Comparison of ENCODE assay signal across 18 mouse cellular contexts in the genomic region with DNA sequence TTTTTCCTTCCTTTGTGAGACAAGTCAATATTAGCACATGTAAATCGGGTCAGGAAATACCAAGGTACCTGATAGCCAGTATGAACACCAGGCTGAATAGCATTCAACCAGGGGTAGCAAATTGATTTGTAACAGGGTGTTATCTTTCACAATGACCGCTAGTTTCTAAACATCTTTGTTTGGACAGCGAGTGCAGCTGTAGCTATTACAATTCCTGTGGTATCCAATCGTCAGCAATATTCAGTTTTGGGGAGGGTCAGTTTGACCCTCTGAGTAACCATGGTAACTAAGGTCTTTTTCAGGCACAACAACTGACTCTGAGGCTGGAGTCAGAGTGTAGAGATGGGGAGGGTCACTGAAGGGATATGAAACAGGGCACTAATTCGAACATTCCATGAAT. TPM values are rescaled to one million over a fixed set of nuclear protein-coding genes. Genes with fewer than 3 reads are reported as not detected.
DNase-seq lines count a peak whose midpoint lies in the region; ATAC-seq and TF ChIP-seq lines count a peak whose summit lies in the region.
"Had no signal": no experiment of that assay in that cellular context is flagged by ENCODE, and none has a peak within 500 bp of the region (broad histone marks: within the 10 kb centered on the region; RNA-seq: fewer than 3 reads in every experiment).

No protein-coding gene starts in this region.

- no peak overlapping the region for H3K4me2 ChIP-seq in midbrain, embryonic 11.5 days
- no peak overlapping the region for H3K4me2 ChIP-seq in midbrain, postnatal 0 days (ENCODE audit: low read depth, low read length, poor library complexity, severe bottlenecking)
- H3K4me2 ChIP-seq in intestine, embryonic 15.5 days (replicated peaks) = no peak overlapping the region
- H3K4me2 ChIP-seq: forebrain, embryonic 13.5 days; heart, embryonic 12.5 days had no signal

- peaks cover 5% of the 10 kb centered on the region for H3K9me3 ChIP-seq in midbrain, embryonic 11.5 days (ENCODE audit: control insufficient read depth, low read length)
- no peaks in the 10 kb centered on the region; the same call in 1 of the 2 replicates for H3K9me3 ChIP-seq in midbrain, postnatal 0 days (ENCODE audit: low read length)
- no peaks in the 10 kb centered on the region for H3K9me3 ChIP-seq in intestine, embryonic 15.5 days

- 30% methylated on average over 5 of the region's 5 CpGs for WGBS in midbrain, embryonic 11.5 days
- 19% methylated on average over 5 of the region's 5 CpGs for WGBS in midbrain, postnatal 0 days
- WGBS in intestine, embryonic 15.5 days = 52% methylated on average over 5 of the region's 5 CpGs

- H3K27me3 ChIP-seq in midbrain, embryonic 11.5 days (ENCODE audit: control insufficient read depth, insufficient read depth, low read length) = no peaks in the 10 kb centered on the region
- H3K27me3 ChIP-seq in midbrain, postnatal 0 days (ENCODE audit: insufficient read depth, low read length) = no peaks in the 10 kb centered on the region
- no peaks in the 10 kb centered on the region for H3K27me3 ChIP-seq in intestine, embryonic 15.5 days (replicated peaks)
- H3K27me3 ChIP-seq: forebrain, embryonic 13.5 days had no signal

- no peaks in the 10 kb centered on the region for H3K36me3 ChIP-seq in midbrain, embryonic 11.5 days (ENCODE audit: control insufficient read depth, insufficient read depth, low read length)
- H3K36me3 ChIP-seq in midbrain, postnatal 0 days (ENCODE audit: insufficient read depth, low read length) = no peaks in the 10 kb centered on the region
- H3K36me3 ChIP-seq in intestine, embryonic 15.5 days = no peaks in the 10 kb centered on the region
- H3K36me3 ChIP-seq: heart, embryonic 12.5 days had no signal

- TF ChIP-seq CTCF in midbrain, postnatal 0 days (IDR thresholded peaks at IDR 0.05) = no peak

- peaks cover 3% of the 10 kb centered on the region for H3K4me1 ChIP-seq in midbrain, embryonic 11.5 days (ENCODE audit: control insufficient read depth, insufficient read depth, low read length)
- no peaks in the 10 kb centered on the region for H3K4me1 ChIP-seq in midbrain, postnatal 0 days (ENCODE audit: insufficient read depth, low read length)
- no peaks in the 10 kb centered on the region for H3K4me1 ChIP-seq in intestine, embryonic 15.5 days (replicated peaks)
- H3K4me1 ChIP-seq: forebrain, embryonic 13.5 days had no signal

- intact Hi-C loops in heart, postnatal 14 days (cut with DNase I) = no loop called here

- no peak overlapping the region for H3K9ac ChIP-seq in midbrain, embryonic 11.5 days (ENCODE audit: low read length)
- no peak overlapping the region for H3K9ac ChIP-seq in midbrain, postnatal 0 days (replicated peaks; ENCODE audit: low read length, poor library complexity, severe bottlenecking)
- no peak overlapping the region for H3K9ac ChIP-seq in intestine, embryonic 15.5 days
- H3K9ac ChIP-seq: forebrain, embryonic 13.5 days; forebrain, postnatal 0 days; heart, embryonic 12.5 days had no signal

- H3K4me3 ChIP-seq in midbrain, embryonic 11.5 days (ENCODE audit: low read depth, low read length) = no peak overlapping the region
- H3K4me3 ChIP-seq in midbrain, postnatal 0 days (ENCODE audit: low read depth, low read length) = no peak overlapping the region
- H3K4me3 ChIP-seq in intestine, embryonic 15.5 days (replicated peaks) = no peak overlapping the region
- H3K4me3 ChIP-seq: forebrain, embryonic 13.5 days; heart, embryonic 12.5 days had no signal

- ATAC-seq in midbrain, embryonic 11.5 days (ENCODE audit: low FRiP score) = peak; percentile 81
- ATAC-seq in midbrain, postnatal 0 days (ENCODE audit: low FRiP score) = no peak
- ATAC-seq in intestine, embryonic 15.5 days = no peak
- ATAC-seq: forebrain, embryonic 13.5 days; forebrain, postnatal 0 days; hindbrain, postnatal 0 days had no signal

- no peak overlapping the region for H3K27ac ChIP-seq in midbrain, embryonic 11.5 days (ENCODE audit: low read depth, low read length)
- no peak overlapping the region for H3K27ac ChIP-seq in midbrain, postnatal 0 days (ENCODE audit: low read depth, low read length)
- H3K27ac ChIP-seq in intestine, embryonic 15.5 days = no peak overlapping the region
- H3K27ac ChIP-seq: forebrain, embryonic 13.5 days; hindbrain, postnatal 0 days had no signal

- peak; percentile 61 for DNase-seq in heart, adult 11 months
- no peak for DNase-seq in heart, postnatal 14 days
- DNase-seq in midbrain, embryonic 11.5 days (ENCODE audit: low spot score, missing footprints) = peak; percentile 85
- DNase-seq in midbrain, postnatal 0 days (ENCODE audit: low spot score) = no peak
- DNase-seq in embryo, embryonic 10 days (ENCODE audit: low spot score) = peak; percentile 39
- peak; percentile 20 for DNase-seq in embryo, embryonic 9.5 days (ENCODE audit: extremely low spot score)
- DNase-seq: adrenal gland, postnatal 14 days; cerebellum, adult 11-12 months; cerebellum, adult 9-10 months; cerebellum, postnatal 25 days; forebrain, postnatal 0 days; gastrocnemius, postnatal 14 days; heart, postnatal 36 days had no signal

RNA-seq across cellular contexts. Expression of gene Pthlh, which starts 15.3 kb away (rescaled TPM):
- 1 to 10 TPM in 1 of 2 experiments, under 1 TPM in 1; 0.88 to 1.1 TPM for total RNA-seq in heart, postnatal 14 days (2021)
- polyA plus RNA-seq in midbrain, embryonic 11.5 days (2014; fragmentation: Nextera tagmentation; extraction: Ambion mirVana) = 0.25 and 0.39 TPM in 2 replicates
- total RNA-seq in midbrain, postnatal 0 days (2014; rRNA removed) = 0.85 and 2.5 TPM in 2 replicates
- 2.3 TPM in 2 replicates for polyA plus RNA-seq in midbrain, postnatal 0 days (2015; fragmentation: Nextera tagmentation; extraction: Ambion mirVana)
- 0.83 and 1.1 TPM in 2 replicates for polyA plus RNA-seq in intestine, embryonic 15.5 days (2015; fragmentation: Nextera tagmentation; extraction: Ambion mirVana)
- total RNA-seq: MEL had no signal

Comparison
In these comparisons a context has a peak if more than half of its experiments do, and no peak if none do; other contexts are left out.
1. DNase-seq: peak in heart, adult 11 months (single experiment), midbrain, embryonic 11.5 days (single experiment), embryo, embryonic 10 days (single experiment) and embryo, embryonic 9.5 days (single experiment); none in heart, postnatal 14 days (0 of 2) and midbrain, postnatal 0 days (single experiment).